Mouse (Mus musculus): ENCODE data around the gene Ctcf. TPM values are rescaled to one million over a fixed set of nuclear protein-coding genes. Genes with fewer than 3 reads are reported as not detected.

Ctcf gene
- polyA plus RNA-seq, 1 experiment from 2014 or later = 42.2 TPM

DNA sequence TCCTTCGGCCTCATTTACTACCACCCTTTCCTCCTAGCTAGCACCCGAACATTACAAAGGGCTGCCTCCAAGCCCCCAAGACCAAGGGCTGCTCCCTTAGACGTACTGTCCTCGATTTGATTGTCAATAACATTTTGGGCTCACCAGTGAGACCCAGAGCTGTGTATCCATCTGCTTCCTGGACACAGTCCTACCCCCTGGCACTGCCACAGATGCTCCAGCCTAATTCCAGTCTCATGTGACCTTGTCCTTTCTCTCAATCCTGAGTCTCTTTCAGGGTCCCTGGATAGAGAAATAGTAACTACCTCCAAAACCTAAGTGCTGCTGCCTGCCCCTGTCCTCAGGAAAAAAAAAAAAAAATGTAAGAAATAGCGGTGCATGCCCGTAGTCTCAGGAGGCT, 68.6 kb downstream of the Ctcf start:
- H3K27ac ChIP-seq (ENCODE audit: low read depth, low read length) = no peak overlapping the region
- no peak overlapping the region for H3K4me3 ChIP-seq (ENCODE audit: low read depth, low read length)
- H3K4me1 ChIP-seq (replicated peaks; ENCODE audit: control insufficient read depth, insufficient read depth, low read length) = no peaks in the 10 kb centered on the region; the same call in 1 of the 2 replicates
- H3K36me3 ChIP-seq (ENCODE audit: control insufficient read depth, insufficient read depth) = no peaks in the 10 kb centered on the region
- no peak for ATAC-seq
- H3K27me3 ChIP-seq (replicated peaks; ENCODE audit: control insufficient read depth, insufficient read depth, low read length) = no peaks in the 10 kb centered on the region
- no peak overlapping the region for H3K4me2 ChIP-seq (replicated peaks; ENCODE audit: low read depth)
- 89% methylated on average over 6 of the region's 6 CpGs for WGBS
- TF ChIP-seq CTCF (IDR thresholded peaks at IDR 0.05; ENCODE audit: low read depth) = no peak
- H3K9me3 ChIP-seq (ENCODE audit: control insufficient read depth) = no peaks in the 10 kb centered on the region
- H3K9ac ChIP-seq (ENCODE audit: low read depth, low read length) = no peak overlapping the region

DNA sequence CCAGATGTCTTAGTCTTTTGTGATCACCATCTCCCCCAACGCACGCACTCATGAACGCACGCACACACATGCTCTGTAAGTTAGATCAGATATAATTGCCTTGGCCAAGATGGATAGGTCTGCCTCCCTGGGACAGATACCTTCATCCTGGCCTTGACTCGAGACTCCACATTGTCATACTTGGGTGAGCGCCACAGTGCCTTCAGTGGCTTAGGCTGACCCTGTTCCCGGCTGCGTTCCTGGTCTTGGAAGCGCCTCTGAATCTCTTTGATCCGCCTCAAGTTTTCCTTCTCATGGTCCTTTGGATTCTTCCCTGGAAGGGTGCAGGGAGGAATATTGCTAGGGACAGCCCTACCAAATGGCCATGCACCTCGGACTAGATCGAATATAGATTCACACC, 70.1 kb downstream of the Ctcf start:
- no peak for ATAC-seq
- 88% methylated on average over 12 of the region's 12 CpGs for WGBS
- no peaks in the 10 kb centered on the region for H3K9me3 ChIP-seq (ENCODE audit: control insufficient read depth)
- TF ChIP-seq CTCF (IDR thresholded peaks at IDR 0.05; ENCODE audit: low read depth) = no peak
- no peak overlapping the region for H3K27ac ChIP-seq (ENCODE audit: low read depth, low read length)
- no peak overlapping the region for H3K4me3 ChIP-seq (ENCODE audit: low read depth, low read length)
- H3K4me1 ChIP-seq (replicated peaks; ENCODE audit: control insufficient read depth, insufficient read depth, low read length) = no peaks in the 10 kb centered on the region
- no peak overlapping the region for H3K9ac ChIP-seq (ENCODE audit: low read depth, low read length)
- H3K36me3 ChIP-seq (ENCODE audit: control insufficient read depth, insufficient read depth) = no peaks in the 10 kb centered on the region
- H3K4me2 ChIP-seq (replicated peaks; ENCODE audit: low read depth) = no peak overlapping the region
- H3K27me3 ChIP-seq (replicated peaks; ENCODE audit: control insufficient read depth, insufficient read depth, low read length) = no peaks in the 10 kb centered on the region

DNA sequence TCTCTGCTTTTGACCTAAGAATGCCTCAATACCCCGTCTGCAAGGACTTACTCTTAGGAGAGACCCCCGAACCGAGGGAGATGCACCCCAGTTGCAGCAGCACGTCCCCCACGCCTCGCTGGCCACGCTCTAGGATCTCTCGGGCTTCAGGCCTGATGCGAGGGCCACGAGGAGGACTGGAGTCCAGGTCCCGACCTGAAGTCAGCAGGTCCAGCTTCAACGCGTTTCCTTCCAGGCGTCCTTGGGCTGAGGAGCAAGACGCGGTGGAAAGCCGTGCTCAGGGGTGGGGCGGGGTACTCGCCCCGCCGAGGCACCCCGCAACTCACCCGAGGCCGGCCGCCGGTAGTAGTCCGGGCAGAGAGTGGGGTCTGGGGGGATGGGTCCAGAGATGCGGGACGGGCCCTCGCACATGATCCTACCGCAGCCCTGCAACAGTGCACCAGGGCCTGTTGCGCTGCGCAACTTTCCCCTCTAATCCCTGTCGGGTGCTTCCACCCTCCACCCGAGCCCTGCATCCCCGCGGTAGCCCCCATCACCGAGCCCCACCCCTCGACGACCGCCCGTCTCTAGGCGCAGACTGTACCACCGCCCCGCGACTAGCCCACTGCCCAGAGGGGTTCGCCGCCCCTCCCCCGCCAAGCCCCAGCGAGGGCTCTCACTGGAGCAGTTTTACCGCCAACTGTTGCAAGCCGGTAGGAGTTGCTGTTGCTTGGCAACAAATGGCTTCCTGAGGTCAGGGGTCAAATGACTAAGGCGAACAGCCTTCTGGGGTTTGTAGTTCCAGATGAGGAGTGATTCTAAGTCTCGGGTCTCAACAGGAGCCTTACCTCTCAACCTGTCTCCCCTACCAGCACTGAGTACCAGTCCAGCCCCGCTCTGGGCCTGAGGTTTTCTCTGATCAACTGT, 71.4 kb downstream of the Ctcf start, which contains the start of the genes 4933405L10Rik and Enkd1:
Gene 4933405L10Rik, plus strand, starts transcription at position 158 of the 906 bp plus-strand sequence.
Gene Enkd1, minus strand, starts transcription at position 713 of the 906 bp plus-strand sequence.
- no peaks in the 10 kb centered on the region for H3K4me1 ChIP-seq (replicated peaks; ENCODE audit: control insufficient read depth, insufficient read depth, low read length)
- peak; percentile 70 for ATAC-seq
- no peak within 1 kb of the TSS for H3K27ac ChIP-seq (ENCODE audit: low read depth, low read length)
- no peaks in the 10 kb centered on the region for H3K9me3 ChIP-seq (ENCODE audit: control insufficient read depth)
- H3K27me3 ChIP-seq (replicated peaks; ENCODE audit: control insufficient read depth, insufficient read depth, low read length) = no peaks in the 10 kb centered on the region
- WGBS = 2% methylated on average over 51 of the region's 55 CpGs
- no peak for TF ChIP-seq CTCF (IDR thresholded peaks at IDR 0.05; ENCODE audit: low read depth)
- H3K4me3 ChIP-seq (ENCODE audit: low read depth, low read length) = peak within 1 kb of the TSS; percentile 63
- H3K36me3 ChIP-seq (ENCODE audit: control insufficient read depth, insufficient read depth) = no peaks in the 10 kb centered on the region
- H3K9ac ChIP-seq (ENCODE audit: low read depth, low read length) = peak within 1 kb of the TSS; percentile 41
- H3K4me2 ChIP-seq (replicated peaks; ENCODE audit: low read depth) = peak within 1 kb of the TSS; percentile 98

DNA sequence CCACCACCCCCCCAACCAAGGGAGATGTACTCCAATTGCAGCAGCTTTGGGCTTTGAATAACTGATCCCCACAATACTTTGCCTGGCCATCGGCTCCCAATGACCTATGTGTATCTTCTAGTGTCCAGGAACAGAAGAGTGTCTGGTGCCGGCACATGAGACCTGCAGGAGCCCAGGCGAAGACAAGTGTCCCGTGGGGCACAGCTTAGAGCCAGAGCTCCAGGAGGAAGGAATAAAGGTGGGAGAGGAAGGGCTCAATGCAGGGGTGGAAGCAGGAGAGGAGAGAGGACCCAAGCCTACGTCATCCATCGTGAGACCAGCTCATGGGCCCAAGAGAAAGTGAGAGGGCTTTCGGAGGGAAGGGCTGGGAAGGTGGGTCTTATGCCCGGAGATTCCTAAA, 72.3 kb downstream of the Ctcf start:
- no peaks in the 10 kb centered on the region for H3K9me3 ChIP-seq (ENCODE audit: control insufficient read depth)
- H3K36me3 ChIP-seq (ENCODE audit: control insufficient read depth, insufficient read depth) = no peaks in the 10 kb centered on the region
- no peak overlapping the region for H3K9ac ChIP-seq (ENCODE audit: low read depth, low read length)
- no peaks in the 10 kb centered on the region for H3K4me1 ChIP-seq (replicated peaks; ENCODE audit: control insufficient read depth, insufficient read depth, low read length)
- no peak for ATAC-seq
- H3K4me3 ChIP-seq (ENCODE audit: low read depth, low read length) = no peak overlapping the region
- TF ChIP-seq CTCF (IDR thresholded peaks at IDR 0.05; ENCODE audit: low read depth) = no peak
- H3K4me2 ChIP-seq (replicated peaks; ENCODE audit: low read depth) = peak overlapping the region; percentile 98; the same call in 1 of the 2 replicates
- H3K27me3 ChIP-seq (replicated peaks; ENCODE audit: control insufficient read depth, insufficient read depth, low read length) = no peaks in the 10 kb centered on the region
- WGBS = 91% methylated on average over 8 of the region's 8 CpGs
- H3K27ac ChIP-seq (ENCODE audit: low read depth, low read length) = no peak overlapping the region

DNA sequence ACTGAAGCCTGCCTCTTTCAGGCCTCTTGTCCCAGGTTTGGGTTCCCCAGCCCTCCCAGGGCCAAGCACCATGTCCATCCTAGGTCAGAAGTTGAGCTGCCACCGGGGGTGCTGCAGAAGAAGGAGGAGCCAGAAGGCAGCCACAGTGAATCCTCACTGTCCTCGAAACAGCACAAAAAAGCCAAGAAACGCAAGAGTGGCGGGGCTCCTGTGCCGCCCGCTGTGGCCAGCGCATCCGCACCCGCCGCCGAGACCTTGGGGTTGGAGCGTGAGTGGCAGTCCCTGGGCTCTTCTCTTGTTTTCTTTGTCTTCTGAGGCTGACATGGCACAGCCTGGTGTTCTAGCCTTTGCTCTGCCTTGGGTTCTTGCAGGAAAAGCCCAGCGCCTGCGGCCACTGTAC, 72.9 kb downstream of the Ctcf start:
- Histone ChIP-seq H3K4me3 (ENCODE audit: low read depth, low read length) (no peak overlapping the region), H3K27me3 (replicated peaks; ENCODE audit: control insufficient read depth, insufficient read depth, low read length) (no peaks in the 10 kb centered on the region), H3K9ac (ENCODE audit: low read depth, low read length) (no peak overlapping the region), H3K4me1 (replicated peaks; ENCODE audit: control insufficient read depth, insufficient read depth, low read length) (no peaks in the 10 kb centered on the region), H3K9me3 (ENCODE audit: control insufficient read depth) (no peaks in the 10 kb centered on the region), H3K36me3 (ENCODE audit: control insufficient read depth, insufficient read depth) (no peaks in the 10 kb centered on the region), H3K27ac (ENCODE audit: low read depth, low read length) (no peak overlapping the region), H3K4me2 (replicated peaks; ENCODE audit: low read depth) (no peak overlapping the region)
- no peak for TF ChIP-seq CTCF (IDR thresholded peaks at IDR 0.05; ENCODE audit: low read depth)
- ATAC-seq = no peak
- 77% methylated on average over 14 of the region's 14 CpGs for WGBS

DNA sequence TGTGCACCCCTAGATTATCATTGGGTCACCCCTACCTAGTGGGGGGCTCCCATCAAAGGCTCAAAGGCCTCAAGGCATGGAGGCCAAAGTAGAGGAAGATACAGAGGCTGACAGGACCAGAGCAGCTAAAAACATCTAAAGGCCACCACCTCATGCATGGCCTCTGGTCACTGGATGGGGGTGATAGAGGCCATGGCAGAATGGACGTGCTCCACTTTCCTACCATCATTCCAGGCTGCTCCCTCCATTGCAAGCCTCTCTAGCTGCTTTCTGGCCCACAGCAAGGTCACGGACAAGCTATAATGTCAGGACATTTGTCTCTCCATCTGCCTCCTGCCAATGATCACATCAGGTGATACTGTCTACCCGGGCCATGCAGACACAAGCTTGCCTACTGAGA, 75.9 kb downstream of the Ctcf start:
- ATAC-seq = no peak
- Histone ChIP-seq H3K4me1 (replicated peaks; ENCODE audit: control insufficient read depth, insufficient read depth, low read length) (no peaks in the 10 kb centered on the region), H3K4me2 (replicated peaks; ENCODE audit: low read depth) (no peak overlapping the region), H3K27ac (ENCODE audit: low read depth, low read length) (no peak overlapping the region), H3K4me3 (ENCODE audit: low read depth, low read length) (no peak overlapping the region), H3K9me3 (ENCODE audit: control insufficient read depth) (no peaks in the 10 kb centered on the region), H3K27me3 (replicated peaks; ENCODE audit: control insufficient read depth, insufficient read depth, low read length) (no peaks in the 10 kb centered on the region), H3K9ac (ENCODE audit: low read depth, low read length) (no peak overlapping the region), H3K36me3 (ENCODE audit: control insufficient read depth, insufficient read depth) (no peaks in the 10 kb centered on the region; the same call in 1 of the 2 replicates)
- no peak for TF ChIP-seq CTCF (IDR thresholded peaks at IDR 0.05; ENCODE audit: low read depth)
- WGBS = 86% methylated on average over 3 of the region's 3 CpGs
